Mouse (Mus musculus) heart, embryonic 15.5 days (tissue): ENCODE results near the gene Spaca3. TPM values are rescaled to one million over a fixed set of nuclear protein-coding genes. Genes with fewer than 3 reads are reported as not detected.

Source experiments
- ATAC-seq: fragments of 200-750 bp; cut with Nextera tagmentation; replicated peaks from 2 replicates; pipeline ENCODE4 v1.8.0; 2017; ENCODE audit warnings: low read depth, moderate TSS enrichment; ENCODE audit not compliant: insufficient number of reproducible peaks, insufficient read depth, low FRiP score
- H3K27ac ChIP-seq: fragments of 300-500 bp; sonication (generic); 2 replicates; pipeline ENCODE4 v1.5.1; 2015; ENCODE audit warnings: mild to moderate bottlenecking, inconsistent platforms
- H3K27me3 ChIP-seq: fragments of 300-500 bp; sonication (generic); 2 replicates; pipeline ENCODE4 v1.6.1; 2015; ENCODE audit warnings: inconsistent platforms
- H3K36me3 ChIP-seq: fragments of 300-500 bp; sonication (generic); 2 replicates; pipeline ENCODE4 v1.6.1; 2015; ENCODE audit warnings: mild to moderate bottlenecking, inconsistent platforms
- H3K4me1 ChIP-seq: fragments of 300-500 bp; sonication (generic); replicated peaks from 2 replicates; pipeline ENCODE4 v1.6.1; 2015; ENCODE audit warnings: inconsistent platforms
- H3K4me2 ChIP-seq: fragments of 300-500 bp; sonication (generic); 2 replicates; pipeline ENCODE4 v1.6.1; 2015; ENCODE audit warnings: inconsistent platforms, mild to moderate bottlenecking, moderate library complexity
- H3K4me3 ChIP-seq: fragments of 300-500 bp; sonication (generic); 2 replicates; pipeline ENCODE4 v1.5.1; 2015; ENCODE audit warnings: mild to moderate bottlenecking, inconsistent platforms
- H3K9ac ChIP-seq: fragments of 300-500 bp; sonication (generic); 2 replicates; pipeline ENCODE4 v1.6.1; 2015; ENCODE audit warnings: mild to moderate bottlenecking, inconsistent platforms
- H3K9me3 ChIP-seq: fragments of 300-500 bp; sonication (generic); replicated peaks from 2 replicates; pipeline ENCODE4 v1.6.1; 2016; ENCODE audit warnings: inconsistent platforms
- WGBS: fragments of 180-500 bp; shearing (Covaris S2); methylation state at CpG from one replicate; pipeline ENCODE4 v1.1.7; 2015; ENCODE audit warnings: mixed read lengths; 5-methylcytosine and 5-hydroxymethylcytosine counted together
- polyA plus RNA-seq: library from polyadenylated mRNA; unstranded; fragments of >200 nt; fragmentation: Nextera tagmentation; extraction: Ambion mirVana; gene quantifications from 2 replicates; pipeline ENCODE4 v1.2.1, GENCODE M21; 2015

Spaca3 gene
- polyA plus RNA-seq, 1 experiment from 2014 or later, result not detected

DNA sequence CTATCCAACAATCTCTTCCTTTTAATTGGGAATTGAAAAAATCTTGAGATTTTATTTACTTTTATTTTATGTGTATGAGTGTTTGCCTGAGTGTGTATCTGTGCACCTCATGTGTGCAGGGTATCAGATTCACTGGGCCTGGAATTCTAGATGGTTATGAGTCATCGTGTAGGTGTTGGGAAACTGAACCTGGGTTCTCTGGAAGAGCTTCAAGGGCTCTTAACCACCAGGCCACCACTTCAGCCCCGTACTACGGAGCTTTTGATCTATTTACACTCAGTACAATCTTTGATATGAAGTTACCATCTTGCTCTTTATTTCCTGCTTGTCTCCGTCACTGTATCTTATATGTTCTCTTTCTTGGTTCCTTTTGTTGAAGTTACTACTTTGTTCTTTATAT, 42.4 kb downstream of the Spaca3 start:
- H3K9me3 ChIP-seq, result no peaks in the 10 kb centered on the region
- 0 out of 2 replicates have a peak, but pooled peaks cover 3% of the 10 kb centered on the region for H3K27me3 ChIP-seq
- 66% methylated on average over 4 of the region's 4 CpGs for WGBS
- no peak overlapping the region for H3K4me2 ChIP-seq
- H3K36me3 ChIP-seq, result no peaks in the 10 kb centered on the region
- H3K27ac ChIP-seq, result no peak overlapping the region
- no peak for ATAC-seq
- H3K4me3 ChIP-seq, result no peak overlapping the region
- H3K9ac ChIP-seq, result no peak overlapping the region
- H3K4me1 ChIP-seq, result no peaks in the 10 kb centered on the region

DNA sequence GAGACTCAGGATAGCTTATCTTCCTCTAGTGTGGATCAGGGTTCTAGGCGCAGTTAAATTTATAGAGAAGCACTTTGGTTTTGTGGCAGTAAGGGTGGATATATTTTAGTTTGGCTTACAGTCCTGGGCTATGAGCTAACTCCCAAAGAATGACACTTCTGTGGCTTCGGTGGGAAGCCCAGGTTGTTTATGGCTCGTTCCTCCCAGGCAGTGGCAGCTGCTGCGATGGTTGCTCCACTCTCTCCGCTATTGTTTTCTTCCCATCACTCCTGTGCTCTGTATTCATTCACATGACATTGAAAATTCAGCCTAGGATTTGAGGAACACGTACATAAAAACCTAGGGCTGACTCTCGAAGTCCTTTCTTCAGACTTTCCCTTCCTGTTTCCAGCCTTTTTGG, 44.5 kb downstream of the Spaca3 start:
- no peaks in the 10 kb centered on the region for H3K4me1 ChIP-seq
- no peak overlapping the region for H3K4me3 ChIP-seq
- H3K27me3 ChIP-seq, result 0 out of 2 replicates have a peak, but pooled peaks cover 3% of the 10 kb centered on the region
- H3K9me3 ChIP-seq, result no peaks in the 10 kb centered on the region
- H3K27ac ChIP-seq, result no peak overlapping the region
- no peak overlapping the region for H3K4me2 ChIP-seq
- ATAC-seq, result no peak
- H3K36me3 ChIP-seq, result no peaks in the 10 kb centered on the region
- 59% methylated on average over 7 of the region's 7 CpGs for WGBS
- H3K9ac ChIP-seq, result no peak overlapping the region

DNA sequence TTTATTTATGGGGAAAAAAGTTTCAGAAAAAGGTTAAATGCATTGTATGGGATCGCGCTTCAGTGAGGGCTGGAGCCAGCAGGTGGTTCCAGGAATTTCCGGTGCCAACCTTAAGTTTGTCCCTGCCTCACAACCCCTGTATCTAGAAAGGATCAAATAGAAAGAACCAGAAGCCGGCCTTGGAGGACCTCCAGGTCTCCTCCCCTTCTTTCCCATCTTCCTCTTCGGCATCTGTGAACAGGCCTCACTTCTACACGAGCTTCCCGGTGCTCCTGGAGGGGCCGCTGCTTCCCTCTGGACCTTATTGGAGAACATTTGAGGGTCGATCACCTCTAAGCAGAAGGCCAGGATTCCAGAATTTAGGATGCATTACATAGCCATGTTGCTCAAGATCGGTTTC, 45.3 kb downstream of the Spaca3 start:
- 83% methylated on average over 10 of the region's 10 CpGs for WGBS
- Histone ChIP-seq H3K36me3 (no peaks in the 10 kb centered on the region), H3K4me2 (no peak overlapping the region), H3K27ac (no peak overlapping the region), H3K4me1 (no peaks in the 10 kb centered on the region), H3K9ac (no peak overlapping the region), H3K4me3 (no peak overlapping the region), H3K27me3 (0 out of 2 replicates have a peak, but pooled peaks cover 3% of the 10 kb centered on the region), H3K9me3 (no peaks in the 10 kb centered on the region)
- ATAC-seq, result no peak

DNA sequence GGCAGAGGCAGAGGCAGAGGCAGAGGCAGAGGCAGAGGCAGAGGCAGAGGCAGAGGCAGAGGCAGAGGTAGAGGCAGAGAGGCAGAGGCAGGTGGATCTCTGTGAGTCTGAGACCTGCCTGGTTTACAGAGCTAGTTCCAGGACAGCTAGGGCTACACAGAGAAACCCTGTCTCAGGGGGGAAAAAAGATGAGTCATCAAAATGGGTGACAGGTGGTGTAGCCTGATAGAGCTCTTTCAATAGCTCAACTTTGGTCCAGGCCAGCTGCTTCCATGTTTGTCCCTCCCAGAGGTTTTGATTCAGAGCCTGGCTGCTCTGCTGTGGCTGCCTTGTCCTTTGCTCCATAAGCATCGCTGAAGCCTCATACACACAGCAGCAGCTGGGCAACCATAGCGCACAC, 46.4 kb downstream of the Spaca3 start:
- Histone ChIP-seq H3K27ac (no peak overlapping the region), H3K4me2 (no peak overlapping the region), H3K27me3 (0 out of 2 replicates have a peak, but pooled peaks cover 3% of the 10 kb centered on the region), H3K9me3 (no peaks in the 10 kb centered on the region), H3K4me1 (no peaks in the 10 kb centered on the region), H3K4me3 (no peak overlapping the region), H3K9ac (no peak overlapping the region), H3K36me3 (no peaks in the 10 kb centered on the region)
- WGBS, result 88% methylated on average over 2 of the region's 2 CpGs
- no peak for ATAC-seq

- Histone ChIP-seq H3K4me3 (no peak overlapping the region), H3K4me1 (no peaks in the 10 kb centered on the region), H3K9me3 (no peaks in the 10 kb centered on the region), H3K27ac (no peak overlapping the region), H3K27me3 (0 out of 2 replicates have a peak, but pooled peaks cover 3% of the 10 kb centered on the region), H3K36me3 (no peaks in the 10 kb centered on the region), H3K4me2 (no peak overlapping the region), H3K9ac (no peak overlapping the region)
- no peak for ATAC-seq
- 29% methylated on average over 4 of the region's 4 CpGs for WGBS
These were observed 48.3 kb downstream of the Spaca3 start for GRCm38 (mm10) chr11:80906456-80906855.

DNA sequence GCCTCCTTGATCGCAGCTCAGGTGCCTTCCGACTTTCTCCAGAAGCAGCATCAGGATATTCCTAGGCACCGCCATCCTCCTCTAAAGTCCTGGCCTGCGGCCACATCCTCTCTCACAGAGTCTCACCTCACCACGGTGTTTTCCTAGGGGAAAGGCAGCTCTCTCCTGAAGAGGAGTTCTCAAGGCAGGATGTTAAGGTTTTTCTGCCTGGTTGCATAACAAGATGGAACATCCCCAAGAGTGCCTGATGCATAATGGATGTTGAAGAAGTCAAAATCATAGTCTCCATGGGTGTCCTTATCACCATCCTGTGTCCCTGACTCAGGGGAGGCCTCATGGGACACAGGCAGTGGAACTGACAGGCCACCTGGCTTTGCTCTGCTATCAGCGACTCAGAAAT, 49.7 kb downstream of the Spaca3 start:
- H3K9me3 ChIP-seq, result no peaks in the 10 kb centered on the region
- H3K9ac ChIP-seq, result no peak overlapping the region
- no peaks in the 10 kb centered on the region for H3K36me3 ChIP-seq
- no peak overlapping the region for H3K4me3 ChIP-seq
- H3K27ac ChIP-seq, result no peak overlapping the region
- H3K4me1 ChIP-seq, result no peaks in the 10 kb centered on the region
- 0 out of 2 replicates have a peak, but pooled peaks cover 3% of the 10 kb centered on the region for H3K27me3 ChIP-seq
- WGBS, result 78% methylated on average over 6 of the region's 6 CpGs
- no peak overlapping the region for H3K4me2 ChIP-seq
- no peak for ATAC-seq

GRCm38 (mm10) chr11:80912721-80913120, 54.6 kb downstream of the Spaca3 start:
- Histone ChIP-seq H3K36me3 (no peaks in the 10 kb centered on the region), H3K4me1 (no peaks in the 10 kb centered on the region), H3K27ac (no peak overlapping the region), H3K9ac (no peak overlapping the region), H3K27me3 (no peaks in the 10 kb centered on the region), H3K4me3 (no peak overlapping the region), H3K9me3 (no peaks in the 10 kb centered on the region), H3K4me2 (no peak overlapping the region)
- 68% methylated on average over 5 of the region's 5 CpGs for WGBS
- no peak for ATAC-seq

DNA sequence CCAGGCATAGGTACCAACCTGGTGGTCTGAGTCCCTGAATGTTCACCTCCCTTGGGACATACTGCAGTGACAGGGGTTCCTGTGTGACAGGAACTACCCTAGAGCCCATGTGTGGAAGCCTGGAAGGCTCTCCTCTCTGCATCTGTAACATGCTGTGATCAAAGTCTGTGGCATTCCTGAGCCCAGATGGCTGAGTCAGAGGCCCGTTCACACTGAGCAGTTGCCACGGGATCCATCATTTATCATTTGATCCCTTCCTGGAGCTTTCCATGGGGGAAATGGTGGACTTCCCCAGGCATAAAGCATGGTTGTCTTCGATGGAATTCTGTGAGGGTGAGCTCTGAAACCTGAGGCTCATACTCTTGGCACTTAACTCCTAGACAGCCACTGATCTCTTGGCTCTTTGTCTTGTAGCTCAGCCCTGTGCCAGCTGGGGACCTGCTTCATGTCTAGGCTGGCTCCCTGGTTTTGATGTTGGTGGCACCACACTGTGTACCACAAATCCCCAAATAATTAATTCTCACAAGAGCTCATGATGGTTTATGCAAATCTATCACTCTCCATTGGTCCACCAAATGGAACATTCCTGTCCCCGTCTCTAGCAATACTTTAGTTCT, 55.4 kb downstream of the Spaca3 start:
- Histone ChIP-seq H3K27me3 (no peaks in the 10 kb centered on the region), H3K27ac (no peak overlapping the region), H3K4me1 (no peaks in the 10 kb centered on the region), H3K4me2 (no peak overlapping the region), H3K36me3 (no peaks in the 10 kb centered on the region), H3K9me3 (no peaks in the 10 kb centered on the region), H3K4me3 (no peak overlapping the region), H3K9ac (no peak overlapping the region)
- WGBS, result 37% methylated on average over 4 of the region's 4 CpGs
- ATAC-seq, result no peak

Other genes with a start within 250 kb of the Spaca3 start
- gene Myo1d, start 78.3 kb upstream of the Spaca3 start, polyA plus RNA-seq, result 6.9 and 8.9 TPM in 2 replicates
- 84.6 and 87.1 TPM in 2 replicates for gene Tmem98, start 48.2 kb upstream of the Spaca3 start, polyA plus RNA-seq